Mouse (Mus musculus) layer of hippocampus, postnatal 25 days (tissue): Measurements from ENCODE around the gene Dlgap1. TPM values are rescaled to one million over a fixed set of nuclear protein-coding genes. Genes with fewer than 3 reads are reported as not detected.

Experiments
- DNase-seq, 2 experiments: peaks; one replicate each; pipeline ENCODE4 v3.0.0; 2022; ENCODE audit warnings: mixed read lengths in 2 of 2, low spot score in 1 of 2; ENCODE audit errors: extremely low spot score in 1 of 2
- total RNA-seq, 2 experiments: library from RNA; stranded (reverse); gene quantifications; 2 replicates each; pipeline ENCODE4 v1.2.3; 2021

Dlgap1 gene
- total RNA-seq, 2 experiments from 2014 or later = 490 to 540 TPM

GRCm38 (mm10) chr17:70690598-70690997 lies 721.7 kb downstream of the Dlgap1 start:
- DNase-seq = no peak

DNA sequence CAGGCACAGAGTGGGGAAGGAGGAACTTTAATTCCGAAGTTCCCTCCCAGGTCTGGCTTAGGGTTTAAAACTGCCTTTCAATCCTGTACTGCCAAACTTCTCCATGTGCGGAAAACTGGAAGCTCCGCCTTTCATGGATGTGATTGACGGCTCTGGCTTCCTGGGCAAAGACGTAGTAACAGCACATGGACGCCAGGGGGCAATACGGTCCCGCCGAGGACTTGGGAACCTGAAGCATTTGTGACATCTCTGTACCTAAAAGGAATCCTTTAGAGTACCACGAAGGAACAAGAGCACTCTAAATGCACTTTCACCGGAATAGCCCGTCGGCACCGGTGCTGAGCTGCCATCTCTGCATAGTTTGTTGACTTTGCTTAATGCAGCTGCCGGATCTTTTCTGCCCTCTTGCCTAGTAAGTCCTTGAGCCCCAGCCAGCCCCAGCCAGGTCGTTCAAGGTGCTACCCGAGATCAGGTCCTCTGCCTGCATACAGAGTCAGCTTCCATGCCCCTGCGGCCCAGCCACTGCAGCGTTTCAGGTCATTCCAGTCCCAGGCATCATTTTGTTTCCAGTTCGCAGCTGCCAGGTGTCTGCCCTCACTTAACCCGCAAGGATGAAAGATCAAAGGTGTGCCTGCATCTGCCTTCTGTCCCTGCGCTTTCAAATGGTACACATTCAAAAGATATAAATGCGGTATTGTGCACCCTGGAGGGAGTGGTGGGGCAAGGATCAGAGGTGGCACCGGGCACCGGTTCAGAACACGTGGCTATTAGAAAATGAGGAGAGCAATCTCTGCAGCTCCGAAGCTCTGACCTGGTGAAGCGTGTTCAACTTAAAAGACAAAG lies 738.3 kb downstream of the Dlgap1 start:
- peak; percentile 63 to 76 for DNase-seq

DNA sequence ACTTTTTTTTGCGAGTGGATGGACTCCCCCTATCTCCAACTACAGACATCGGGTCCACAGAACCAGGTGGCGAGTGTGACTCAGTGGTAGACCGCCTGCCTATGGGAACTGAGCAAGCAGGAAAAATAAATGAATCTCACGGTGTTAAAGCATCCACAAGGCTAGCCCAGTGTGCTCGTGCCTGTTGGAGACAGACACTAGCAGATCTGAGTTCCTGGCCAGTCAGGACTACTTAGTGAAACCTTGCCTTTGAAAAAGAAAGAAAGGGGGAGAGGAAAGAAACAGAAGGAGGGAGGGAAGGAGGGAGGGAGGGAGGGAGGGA lies 738.9 kb downstream of the Dlgap1 start:
- DNase-seq = no peak

- no peak for DNase-seq
Measured at GRCm38 (mm10) chr17:70709545-70709944, 740.7 kb downstream of the Dlgap1 start.

DNA sequence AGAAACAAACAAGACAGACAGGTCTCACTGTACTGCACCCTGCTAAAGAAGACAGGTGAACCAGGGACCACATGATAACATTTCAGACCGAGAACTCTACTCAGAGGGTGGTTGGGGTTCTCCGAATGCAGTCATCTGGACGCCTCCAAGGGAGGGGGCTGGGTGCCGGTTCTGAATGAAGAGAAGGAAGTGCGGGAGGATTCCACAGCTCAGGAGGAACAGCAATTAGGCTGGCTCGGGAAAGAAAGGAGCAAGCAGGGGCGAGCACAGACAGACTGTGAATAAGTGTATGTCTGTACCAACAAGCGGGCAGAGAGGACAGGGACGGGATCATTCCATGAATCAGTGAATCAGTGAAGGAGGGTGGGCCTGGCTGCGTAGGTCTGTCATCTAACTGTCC lies 744.6 kb downstream of the Dlgap1 start:
- no peak for DNase-seq

GRCm38 (mm10) chr17:70719684-70720324 lies 750.9 kb downstream of the Dlgap1 start:
- no peak for DNase-seq

GRCm38 (mm10) chr17:70720766-70721165 lies 751.9 kb downstream of the Dlgap1 start:
- DNase-seq = no peak

GRCm38 (mm10) chr17:70722146-70722545 lies 753.3 kb downstream of the Dlgap1 start:
- no peak for DNase-seq

- no peak for DNase-seq
Measured at GRCm38 (mm10) chr17:70728719-70729281, 759.9 kb downstream of the Dlgap1 start.

- no peak for DNase-seq
Measured at GRCm38 (mm10) chr17:70734728-70735127, 765.9 kb downstream of the Dlgap1 start.

- DNase-seq = no peak
Measured at GRCm38 (mm10) chr17:70735396-70735795, 766.5 kb downstream of the Dlgap1 start.

- DNase-seq = peak in 1 of 2 experiments; percentile 36
Measured at GRCm38 (mm10) chr17:70737424-70737823, 768.6 kb downstream of the Dlgap1 start.

GRCm38 (mm10) chr17:70738168-70738854 lies 769.4 kb downstream of the Dlgap1 start:
- peak; percentile 52 to 73 for DNase-seq

DNA sequence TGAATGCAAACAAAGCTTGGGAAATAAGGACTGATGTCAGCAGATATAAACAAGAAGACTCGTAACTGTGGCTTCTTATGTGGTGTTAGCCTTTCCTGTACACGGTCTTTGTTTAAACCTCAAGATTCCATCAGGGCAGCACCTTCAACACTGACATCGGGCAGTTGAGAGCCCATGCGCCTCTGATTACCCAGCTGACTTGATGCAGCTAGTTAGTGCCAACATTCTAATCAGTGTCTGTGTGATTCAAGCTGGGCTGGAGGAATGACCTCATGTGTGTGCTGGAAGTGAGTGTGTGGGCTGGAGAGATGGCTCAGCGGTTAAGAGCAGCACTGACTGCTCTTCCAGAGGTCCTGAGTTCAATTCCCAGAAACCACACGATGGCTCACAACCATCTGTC lies 770.5 kb downstream of the Dlgap1 start:
- no peak for DNase-seq

GRCm38 (mm10) chr17:70741696-70742095 lies 772.8 kb downstream of the Dlgap1 start:
- no peak for DNase-seq

GRCm38 (mm10) chr17:70744570-70745153 lies 775.8 kb downstream of the Dlgap1 start:
- DNase-seq = no peak

- no peak for DNase-seq
Measured at GRCm38 (mm10) chr17:70745385-70745784, 776.5 kb downstream of the Dlgap1 start.

GRCm38 (mm10) chr17:70746379-70747079 lies 777.7 kb downstream of the Dlgap1 start:
- DNase-seq = no peak

DNA sequence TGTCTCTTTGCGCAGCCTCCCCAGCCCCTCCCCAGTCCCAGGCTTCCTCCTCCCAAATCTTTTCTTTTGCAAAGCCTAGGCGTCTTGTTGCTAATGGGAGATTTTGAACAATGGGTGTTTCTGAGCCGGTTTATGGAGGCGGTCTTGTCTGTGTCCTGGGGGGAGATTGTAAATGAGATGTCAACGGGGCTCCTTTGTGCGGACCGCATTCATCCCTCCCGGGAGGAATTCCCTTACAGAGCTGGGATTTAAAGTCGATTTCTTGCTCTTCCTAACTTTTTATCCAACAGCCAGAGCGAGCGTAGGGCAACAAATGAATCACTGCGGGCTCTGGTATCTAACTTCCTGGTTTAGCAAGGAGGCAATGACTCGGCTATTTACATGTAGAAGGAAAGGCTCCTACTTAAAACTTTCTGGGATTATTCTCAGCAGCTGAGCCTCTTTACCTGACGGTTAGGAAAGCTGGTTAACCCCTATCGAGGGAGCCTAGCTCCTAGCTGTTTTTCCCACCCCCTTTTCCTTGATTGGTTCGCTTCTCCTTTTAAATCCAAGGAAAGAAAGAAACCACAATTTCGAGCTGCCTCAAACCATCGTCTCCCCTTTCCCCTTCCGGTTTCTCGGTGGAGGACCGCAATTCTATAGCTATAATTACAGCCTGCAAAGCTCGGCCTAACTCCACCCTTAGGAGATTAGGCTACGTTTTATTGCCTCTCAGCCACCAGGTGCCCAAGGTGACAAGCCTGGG lies 779.0 kb downstream of the Dlgap1 start:
- DNase-seq = no peak
